Mouse (Mus musculus) heart, embryonic 10.5 days (tissue): ENCODE data around the gene Serpinb3d. TPM values are rescaled to one million over a fixed set of nuclear protein-coding genes. Genes with fewer than 3 reads are reported as not detected.
"Not testable (repeated sequence)": the region's sequence is repeated elsewhere in the genome, so short reads cannot be mapped to it uniquely, and the experiment has no call there.

ENCODE experiments used
- DNase-seq: peaks from one replicate; pipeline ENCODE4 v3.0.0-alpha.2; 2017; ENCODE audit warnings: low spot score
- H3K27ac ChIP-seq: fragments of 300-500 bp; sonication (generic); 2 replicates; pipeline ENCODE4 v1.5.1; 2016; ENCODE audit warnings: mild to moderate bottlenecking
- H3K27me3 ChIP-seq: fragments of 300-500 bp; sonication (generic); 2 replicates; pipeline ENCODE4 v1.6.1; 2016; ENCODE audit warnings: mild to moderate bottlenecking; ENCODE audit not compliant: poor library complexity, insufficient read depth, severe bottlenecking
- H3K36me3 ChIP-seq: fragments of 300-500 bp; sonication (generic); 2 replicates; pipeline ENCODE4 v1.6.1; 2016; ENCODE audit warnings: mild to moderate bottlenecking, moderate library complexity
- H3K4me1 ChIP-seq: fragments of 300-500 bp; sonication (generic); 2 replicates; pipeline ENCODE4 v1.6.1; 2016; ENCODE audit warnings: mild to moderate bottlenecking
- H3K4me3 ChIP-seq: fragments of 300-500 bp; sonication (generic); 2 replicates; pipeline ENCODE4 v1.5.1; 2016; ENCODE audit warnings: mild to moderate bottlenecking, moderate library complexity
- H3K9me3 ChIP-seq: fragments of 300-500 bp; sonication (generic); 2 replicates; pipeline ENCODE4 v1.6.1; 2016; ENCODE audit warnings: mild to moderate bottlenecking, moderate library complexity
- WGBS: fragments of 180-500 bp; shearing (Covaris S2); methylation state at CpG from one replicate; pipeline ENCODE4 v1.1.7; 2016; 5-methylcytosine and 5-hydroxymethylcytosine counted together
- polyA plus RNA-seq: library from polyadenylated mRNA; unstranded; fragments of >200 nt; fragmentation: Nextera tagmentation; extraction: Ambion mirVana; gene quantifications from 2 replicates; pipeline ENCODE4 v1.2.1, GENCODE M21; 2016

Serpinb3d gene
- polyA plus RNA-seq, result not detected in 2 replicates

DNA sequence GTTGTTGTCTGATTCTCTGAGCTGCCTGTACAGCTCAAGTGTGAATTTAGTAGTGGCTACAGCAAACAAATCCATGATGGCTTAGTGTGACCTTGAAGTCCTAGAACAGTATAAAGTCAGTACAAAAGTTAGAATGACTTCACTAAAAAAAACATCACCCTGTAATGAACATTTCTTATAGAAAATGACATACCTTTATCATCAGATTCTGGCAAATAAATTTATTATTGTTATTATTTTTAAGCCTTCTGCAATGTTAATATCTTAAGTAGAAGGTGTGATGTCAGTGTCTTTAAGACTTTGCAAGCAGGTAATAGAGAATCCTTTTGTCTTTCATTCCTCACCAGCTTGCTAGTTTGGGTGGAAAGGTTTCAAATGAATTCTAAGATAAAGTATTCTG is at the start of gene Serpinb3d:
Serpinb3d (minus strand) TSS at position 101 of the 400 bp plus-strand sequence.
- Histone ChIP-seq H3K27me3 (no peaks in the 10 kb centered on the region), H3K4me3 (no peak within 1 kb of the TSS), H3K36me3 (no peaks in the 10 kb centered on the region), H3K4me1 (no peaks in the 10 kb centered on the region), H3K27ac (no peak within 1 kb of the TSS), H3K9me3 (no peaks in the 10 kb centered on the region)
- no peak for DNase-seq

DNA sequence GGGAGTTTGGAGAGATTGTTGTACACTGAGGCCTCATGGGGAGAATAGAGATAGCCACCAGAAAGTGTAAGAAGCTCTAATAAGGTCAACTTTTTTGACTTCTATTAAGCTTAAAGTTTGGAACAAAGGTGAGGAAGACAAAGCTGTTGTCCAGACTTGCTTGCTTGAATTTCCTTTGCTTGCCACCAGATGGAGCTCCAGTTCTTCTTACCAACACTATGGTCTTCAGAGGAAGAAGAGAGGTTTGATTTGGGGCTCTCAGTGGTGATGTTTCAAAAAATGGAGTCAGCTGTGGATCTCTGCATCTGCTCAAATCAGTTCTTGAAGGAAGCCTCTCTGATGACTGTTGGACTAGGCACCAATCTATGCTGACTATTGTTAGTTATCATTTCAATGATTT is 44.1 kb upstream of the Serpinb3d start:
- H3K4me1 ChIP-seq, H3K27me3 ChIP-seq, H3K36me3 ChIP-seq, H3K9me3 ChIP-seq, DNase-seq, H3K4me3 ChIP-seq, H3K27ac ChIP-seq: not testable (repeated sequence)

DNA sequence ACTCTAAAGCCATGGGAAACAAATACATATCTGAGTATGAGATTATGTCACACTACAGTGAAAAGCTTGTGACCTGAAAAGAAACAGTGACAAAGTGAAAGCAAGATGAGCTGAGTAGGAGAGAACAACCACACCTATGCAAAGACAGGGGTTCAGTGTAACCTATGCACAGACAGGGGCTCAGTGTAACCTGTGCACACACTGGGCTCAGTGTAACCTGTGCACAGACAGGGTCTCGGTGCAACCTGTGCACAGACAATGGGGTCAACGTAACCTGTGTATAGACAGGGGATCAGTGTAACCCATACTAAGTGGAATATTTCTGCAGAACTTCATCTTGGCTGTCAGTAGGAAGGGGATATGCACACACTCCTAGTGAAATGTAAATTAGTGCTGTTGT is 15.1 kb upstream of the Serpinb3d start:
- Histone ChIP-seq H3K27me3 (no peaks in the 10 kb centered on the region), H3K36me3 (no peaks in the 10 kb centered on the region), H3K27ac (no peak overlapping the region), H3K9me3 (no peaks in the 10 kb centered on the region), H3K4me1 (no peaks in the 10 kb centered on the region), H3K4me3 (no peak overlapping the region)
- no peak for DNase-seq
- WGBS, result 84% methylated on average over 2 of the region's 2 CpGs

DNA sequence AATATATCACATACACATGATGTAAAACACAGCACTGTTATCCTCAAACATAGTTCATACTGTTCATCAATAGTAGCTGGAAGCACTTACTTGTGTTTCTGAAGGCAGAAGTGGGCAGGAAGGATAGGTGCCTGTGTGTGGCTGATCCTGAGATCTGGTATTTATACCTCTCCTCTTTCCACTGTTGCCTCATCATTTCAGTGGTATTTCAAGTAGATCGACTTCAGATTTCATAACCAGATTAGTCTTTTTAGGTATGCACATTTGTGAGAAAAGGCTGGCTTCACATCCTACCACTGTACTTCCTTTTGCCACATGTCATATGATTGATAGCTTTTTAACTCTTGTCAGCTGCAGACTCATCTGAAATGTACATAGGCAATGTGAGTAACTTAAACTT is 31.1 kb downstream of the Serpinb3d start, which contains the start of gene Serpinb3a:
Serpinb3a (minus strand) TSS at position 101 of the 400 bp plus-strand sequence.
- no peaks in the 10 kb centered on the region for H3K9me3 ChIP-seq
- 80% methylated on average over 1 of the region's 1 CpGs for WGBS
- DNase-seq, result no peak
- no peaks in the 10 kb centered on the region for H3K4me1 ChIP-seq
- H3K36me3 ChIP-seq, result no peaks in the 10 kb centered on the region
- no peak within 1 kb of the TSS for H3K27ac ChIP-seq
- no peaks in the 10 kb centered on the region for H3K27me3 ChIP-seq
- no peak within 1 kb of the TSS for H3K4me3 ChIP-seq

DNA sequence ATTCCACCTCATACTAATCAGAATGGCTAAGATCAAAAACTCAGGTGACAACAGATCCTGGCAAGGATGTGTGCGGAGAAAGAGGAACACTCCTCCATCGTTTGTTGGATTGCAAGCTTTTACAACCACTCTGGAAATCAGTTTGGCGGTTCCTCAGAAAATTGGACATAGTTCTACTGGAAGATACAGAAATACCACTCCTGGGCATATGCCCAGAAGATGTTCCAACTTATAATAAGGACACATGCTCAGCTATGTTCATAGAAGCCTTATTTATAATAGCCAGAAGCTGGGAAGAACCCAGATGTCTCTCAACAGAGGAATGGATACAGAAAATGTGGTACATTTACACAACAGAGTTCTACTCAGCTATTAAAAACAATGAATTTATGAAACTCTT is 49.1 kb downstream of the Serpinb3d start:
- not testable (repeated sequence) for H3K27ac ChIP-seq, DNase-seq, H3K27me3 ChIP-seq, H3K9me3 ChIP-seq, H3K4me3 ChIP-seq, H3K36me3 ChIP-seq, H3K4me1 ChIP-seq
- 75% methylated on average over 3 of the region's 3 CpGs for WGBS

Other genes with a start within 250 kb of the Serpinb3d start
- not detected in 2 replicates for gene Serpinb5, start 222.3 kb downstream of the Serpinb3d start, polyA plus RNA-seq
- 0.09 TPM in 1 of 2 replicates, not detected in the other for gene Serpinb12, start 149.1 kb downstream of the Serpinb3d start, polyA plus RNA-seq
- gene Serpinb13, start 102.5 kb downstream of the Serpinb3d start, polyA plus RNA-seq, result not detected in 2 replicates
- gene Serpinb3a, start 31.2 kb downstream of the Serpinb3d start, polyA plus RNA-seq, result not detected in 2 replicates
- gene Serpinb3b, start 194.9 kb upstream of the Serpinb3d start, polyA plus RNA-seq, result not detected in 2 replicates
- gene Serpinb3c, start 194.9 kb upstream of the Serpinb3d start, polyA plus RNA-seq, result not detected in 2 replicates